Mouse (Mus musculus): Measurements from ENCODE around the gene Sirpa.

- no peak for TF ChIP-seq EP300 (optimal IDR thresholded peaks at IDR 0.05)
- TF ChIP-seq CTCF (IDR thresholded peaks at IDR 0.05; ENCODE audit: low read depth), result no peak
Observed at GRCm38 (mm10) chr2:129597581-129597980, 4.9 kb downstream of the Sirpa start.
